Mouse (Mus musculus) thymus, adult 2 months (tissue): ENCODE results near the gene Dag1. TPM values are rescaled to one million over a fixed set of nuclear protein-coding genes. Genes with fewer than 3 reads are reported as not detected.

Source experiments
- DNase-seq: peaks from one replicate; pipeline ENCODE4 v3.0.0; 2021
- H3K27ac ChIP-seq: fragments of 200-500 bp; 2 replicates; pipeline ENCODE4 v1.5.1; 2012; ENCODE audit warnings: low read length, control low read depth; ENCODE audit not compliant: control insufficient read depth, insufficient read depth
- H3K27me3 ChIP-seq: fragments of 200-500 bp; 2 replicates; pipeline ENCODE4 v1.6.1; 2012; ENCODE audit warnings: mild to moderate bottlenecking, low read length, moderate library complexity, mixed read lengths; ENCODE audit not compliant: control insufficient read depth, insufficient read depth
- H3K36me3 ChIP-seq: fragments of 200-500 bp; 2 replicates; pipeline ENCODE4 v1.6.1; 2012; ENCODE audit warnings: mild to moderate bottlenecking, low read length, moderate library complexity; ENCODE audit not compliant: control insufficient read depth, insufficient read depth
- H3K4me1 ChIP-seq: fragments of 200-500 bp; replicated peaks from 2 replicates; pipeline ENCODE4 v1.6.1; 2012; ENCODE audit warnings: low read length; ENCODE audit not compliant: control insufficient read depth, insufficient read depth
- H3K4me3 ChIP-seq: fragments of 200-500 bp; 2 replicates; pipeline ENCODE4 v1.5.1; 2012; ENCODE audit warnings: mild to moderate bottlenecking, low read length, control low read depth, moderate library complexity; ENCODE audit not compliant: control insufficient read depth, insufficient read depth
- CTCF ChIP-seq: fragments of 200-500 bp; IDR thresholded peaks from 2 replicates; pipeline ENCODE4 v1.5.1; 2012; ENCODE audit warnings: mild to moderate bottlenecking, control low read depth, low read length, moderate library complexity, borderline replicate concordance; ENCODE audit not compliant: control insufficient read depth, poor library complexity, insufficient read depth; ENCODE audit errors: extremely low read depth
- POLR2A ChIP-seq: fragments of 200-500 bp; IDR thresholded peaks from 2 replicates; pipeline ENCODE4 v1.6.1; 2012; ENCODE audit warnings: mild to moderate bottlenecking, low read length, control low read depth, moderate library complexity; ENCODE audit not compliant: control insufficient read depth, poor library complexity, insufficient read depth; ENCODE audit errors: extremely low read depth
- WGBS: fragments of 180-500 bp; shearing (Covaris S2); methylation state at CpG from one replicate; pipeline ENCODE4 v1.1.7; 2018; 5-methylcytosine and 5-hydroxymethylcytosine counted together
- polyA plus RNA-seq: library from polyadenylated mRNA; depleted of rRNA; stranded (reverse); fragments of >200 nt; gene quantifications from 2 replicates; pipeline ENCODE4 v1.2.3, GENCODE M21; 2012

Dag1 gene
- polyA plus RNA-seq, 1 experiment = 27.0 TPM

DNA sequence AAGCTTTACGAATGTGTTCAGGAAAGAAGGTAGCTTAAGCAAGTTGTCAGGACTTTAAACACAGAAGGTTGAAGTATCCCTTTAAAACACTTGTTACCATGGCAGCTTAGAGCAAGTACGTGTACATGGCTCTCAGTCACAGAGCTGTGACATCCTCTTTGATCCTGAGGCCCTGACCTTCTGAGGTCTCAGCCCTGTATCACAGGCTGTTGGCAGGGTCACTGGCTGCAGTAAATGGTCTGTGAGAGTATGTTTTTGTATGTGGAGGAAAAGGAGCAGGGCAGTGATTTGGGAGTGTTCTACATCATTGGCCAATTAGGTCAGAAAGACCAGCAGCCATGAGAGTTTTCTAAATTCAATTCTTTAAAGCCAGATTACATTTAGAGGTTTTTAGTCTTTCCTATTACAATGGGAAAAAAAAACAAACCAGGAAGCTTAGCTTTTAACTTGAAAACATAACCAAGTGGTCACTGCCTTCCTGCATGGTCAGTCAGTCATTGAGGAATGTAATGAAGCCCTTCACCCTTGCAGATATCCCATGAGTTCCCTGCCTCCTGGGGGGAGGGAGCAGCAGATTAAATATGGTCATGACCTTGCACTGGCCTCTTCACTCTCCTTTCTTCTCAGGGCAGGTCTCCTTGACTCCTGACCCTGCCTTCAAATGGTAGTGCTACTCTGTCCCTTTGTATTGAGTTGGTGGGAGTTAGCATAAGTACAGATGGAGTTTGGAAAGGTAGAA lies 35.7 kb downstream of the Dag1 start:
- Histone ChIP-seq H3K27me3 (no peaks in the 10 kb centered on the region), H3K4me3 (no peak overlapping the region), H3K4me1 (no peaks in the 10 kb centered on the region), H3K27ac (no peak overlapping the region), H3K36me3 (no peaks in the 10 kb centered on the region)
- DNase-seq = no peak
- TF ChIP-seq CTCF = no peak
- TF ChIP-seq POLR2A = no peak
- 77% methylated on average over 2 of the region's 2 CpGs for WGBS

GRCm38 (mm10) chr9:108225166-108225565 lies 38.6 kb downstream of the Dag1 start:
- WGBS = 96% methylated on average over 2 of the region's 2 CpGs
- H3K4me1 ChIP-seq = no peaks in the 10 kb centered on the region
- DNase-seq = no peak
- H3K4me3 ChIP-seq = no peak overlapping the region
- TF ChIP-seq POLR2A (no peak), CTCF (no peak)
- no peak overlapping the region for H3K27ac ChIP-seq
- no peaks in the 10 kb centered on the region for H3K27me3 ChIP-seq
- H3K36me3 ChIP-seq = no peaks in the 10 kb centered on the region

- no peak for DNase-seq
- no peaks in the 10 kb centered on the region for H3K36me3 ChIP-seq
Observed at GRCm38 (mm10) chr9:108223633-108224032, 40.1 kb downstream of the Dag1 start.

DNA sequence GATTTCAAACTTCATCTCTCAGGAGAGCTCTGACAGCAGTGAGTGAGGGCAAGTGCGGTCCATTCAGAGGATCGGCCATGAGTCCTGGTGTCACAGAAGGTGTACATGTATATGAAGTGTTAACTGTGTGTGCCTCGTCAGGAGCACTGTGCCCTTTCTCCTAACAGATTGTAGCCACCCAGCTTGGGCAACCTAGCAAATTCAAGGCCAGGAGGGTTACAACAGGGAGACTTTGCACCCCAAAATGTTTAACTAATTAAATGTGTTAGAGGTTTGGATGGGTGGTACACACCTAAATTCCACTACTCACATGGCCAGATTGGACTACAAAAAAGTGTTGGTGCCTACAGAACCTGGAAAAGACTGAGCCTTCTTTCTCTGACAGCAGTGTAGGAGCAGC lies 42.2 kb downstream of the Dag1 start:
- Histone ChIP-seq H3K36me3 (peaks cover 3% of the 10 kb centered on the region; the same call in 1 of the 2 replicates), H3K27me3 (no peaks in the 10 kb centered on the region), H3K4me1 (no peaks in the 10 kb centered on the region), H3K4me3 (no peak overlapping the region), H3K27ac (no peak overlapping the region)
- TF ChIP-seq POLR2A = no peak
- no peak for DNase-seq
- WGBS = 98% methylated on average over 3 of the region's 3 CpGs

More at GRCm38 (mm10) chr9:108223633-108224032, 40.1 kb downstream of the Dag1 start:
- no peak overlapping the region for H3K27ac ChIP-seq
- WGBS = 93% methylated on average over 1 of the region's 1 CpGs
- H3K4me1 ChIP-seq = no peaks in the 10 kb centered on the region
- H3K4me3 ChIP-seq = no peak overlapping the region
- TF ChIP-seq CTCF = no peak
- TF ChIP-seq POLR2A = no peak
- H3K27me3 ChIP-seq = no peaks in the 10 kb centered on the region

DNA sequence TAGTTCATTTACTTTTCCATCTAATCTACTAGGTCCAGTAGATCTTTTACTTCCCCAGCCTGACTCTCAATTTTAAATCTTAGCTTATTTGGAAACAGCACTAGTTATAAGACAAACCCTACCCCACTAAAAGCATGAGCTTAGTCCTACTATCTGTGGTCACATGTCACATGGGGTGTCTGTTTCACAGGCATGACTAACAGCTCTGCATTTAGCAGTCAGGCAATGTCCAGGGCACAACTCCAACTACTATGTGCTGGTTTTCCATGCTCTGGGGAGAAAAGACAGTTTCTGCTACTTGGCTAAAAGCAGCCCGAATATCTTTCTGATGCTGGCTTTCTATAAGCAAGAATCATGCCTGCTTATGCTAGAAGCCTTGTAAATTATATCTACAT lies 43.4 kb downstream of the Dag1 start:
- Histone ChIP-seq H3K27me3 (no peaks in the 10 kb centered on the region), H3K4me3 (no peak overlapping the region), H3K36me3 (peaks cover 3% of the 10 kb centered on the region; the same call in 1 of the 2 replicates), H3K27ac (no peak overlapping the region), H3K4me1 (no peaks in the 10 kb centered on the region)
- TF ChIP-seq POLR2A (no peak), CTCF (no peak)
- no peak for DNase-seq
- WGBS = 95% methylated on average over 1 of the region's 1 CpGs

DNA sequence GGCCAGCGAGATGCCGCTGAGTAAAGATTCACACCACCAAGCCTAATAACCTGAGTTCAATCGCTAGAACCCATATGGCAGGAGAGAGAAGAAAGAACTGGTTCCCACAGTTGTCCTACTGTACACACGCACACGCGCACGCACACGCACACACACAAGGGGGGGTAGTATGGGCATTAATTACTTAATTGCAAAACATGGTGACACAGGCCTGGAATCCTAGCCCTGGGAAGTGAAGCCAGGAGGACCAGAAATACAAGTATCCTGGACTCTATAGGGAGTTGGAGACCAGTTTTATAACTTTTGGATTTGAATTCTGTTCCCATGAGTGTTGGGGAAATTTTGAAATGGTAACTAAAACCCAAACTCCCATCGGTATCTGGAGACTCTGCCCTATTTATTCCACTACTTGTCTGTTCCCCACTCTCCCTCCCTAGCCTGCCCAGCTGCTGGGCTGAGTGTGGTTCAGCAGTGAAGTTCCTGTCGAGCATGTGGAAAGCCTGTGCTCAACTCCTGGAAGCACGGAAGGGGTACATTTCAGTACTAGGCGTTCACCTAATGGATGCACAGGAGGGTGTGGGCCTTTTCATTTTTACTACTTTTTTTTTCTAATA lies 43.9 kb downstream of the Dag1 start:
- no peak for DNase-seq
- H3K27ac ChIP-seq = no peak overlapping the region
- no peaks in the 10 kb centered on the region for H3K27me3 ChIP-seq
- peaks cover 3% of the 10 kb centered on the region; the same call in 1 of the 2 replicates for H3K36me3 ChIP-seq
- no peak for TF ChIP-seq CTCF
- no peak for TF ChIP-seq POLR2A
- no peaks in the 10 kb centered on the region for H3K4me1 ChIP-seq
- 94% methylated on average over 12 of the region's 12 CpGs for WGBS
- no peak overlapping the region for H3K4me3 ChIP-seq
